Mouse (Mus musculus) heart, postnatal 0 days (tissue): ENCODE measurements at regions not wholly inside any gene's neighbourhood (a gene's known extent, or its start where the extent isn't known, plus 50 kb on each side); places are given as distances from the start of the nearest gene placed in this dataset.

Source experiments
- ATAC-seq: fragments of 200-750 bp; cut with Nextera tagmentation; 2 replicates; pipeline ENCODE4 v1.8.0; 2017; ENCODE audit warnings: low read depth, moderate number of reproducible peaks, moderate library complexity; ENCODE audit not compliant: insufficient read depth
- DNase-seq: peaks from one replicate; pipeline ENCODE4 v3.0.0-alpha.2; 2016; ENCODE audit warnings: low spot score
- H3K27ac ChIP-seq: fragments of 300-500 bp; sonication (generic); 2 replicates; pipeline ENCODE4 v1.5.1; 2014; ENCODE audit warnings: low read depth, mild to moderate bottlenecking
- H3K27me3 ChIP-seq: fragments of 300-500 bp; sonication (generic); 2 replicates; pipeline ENCODE4 v1.6.1; 2014; ENCODE audit warnings: low read length, mixed read lengths; ENCODE audit not compliant: control insufficient read depth, insufficient read depth
- H3K36me3 ChIP-seq: fragments of 300-500 bp; sonication (generic); replicated peaks from 2 replicates; pipeline ENCODE4 v1.6.1; 2014; ENCODE audit warnings: low read length, mixed read lengths; ENCODE audit not compliant: control insufficient read depth, insufficient read depth
- H3K4me1 ChIP-seq: fragments of 300-500 bp; sonication (generic); 2 replicates; pipeline ENCODE4 v1.6.1; 2014; ENCODE audit warnings: antibody characterized with exemption; ENCODE audit not compliant: control insufficient read depth, insufficient read depth
- H3K4me2 ChIP-seq: fragments of 300-500 bp; sonication (generic); 2 replicates; pipeline ENCODE4 v1.6.1; 2014; ENCODE audit warnings: low read depth, mild to moderate bottlenecking, low read length, moderate library complexity
- H3K4me3 ChIP-seq: fragments of 300-500 bp; sonication (generic); 2 replicates; pipeline ENCODE4 v1.5.1; 2014; ENCODE audit warnings: low read depth, low read length
- H3K9ac ChIP-seq: fragments of 300-500 bp; sonication (generic); replicated peaks from 2 replicates; pipeline ENCODE4 v1.6.1; 2014; ENCODE audit warnings: low read depth, low read length, mixed read lengths
- H3K9me3 ChIP-seq: fragments of 300-500 bp; sonication (generic); replicated peaks from 2 replicates; pipeline ENCODE4 v1.6.1; 2016; ENCODE audit warnings: low read length; ENCODE audit not compliant: control insufficient read depth
- CTCF ChIP-seq: IDR thresholded peaks from 2 replicates; pipeline ENCODE4 v1.5.1; 2016; ENCODE audit warnings: antibody characterized with exemption, control low read depth, low read depth
- EP300 ChIP-seq: IDR thresholded peaks from 2 replicates; pipeline ENCODE4 v1.6.1; 2016; ENCODE audit warnings: antibody characterized with exemption, low read depth
- WGBS: fragments of 180-500 bp; shearing (Covaris S2); extraction: QIAGEN DNeasy Blood & Tissue Kit; methylation state at CpG from one replicate; pipeline ENCODE4 v1.1.7; 2014; 5-methylcytosine and 5-hydroxymethylcytosine counted together

DNA sequence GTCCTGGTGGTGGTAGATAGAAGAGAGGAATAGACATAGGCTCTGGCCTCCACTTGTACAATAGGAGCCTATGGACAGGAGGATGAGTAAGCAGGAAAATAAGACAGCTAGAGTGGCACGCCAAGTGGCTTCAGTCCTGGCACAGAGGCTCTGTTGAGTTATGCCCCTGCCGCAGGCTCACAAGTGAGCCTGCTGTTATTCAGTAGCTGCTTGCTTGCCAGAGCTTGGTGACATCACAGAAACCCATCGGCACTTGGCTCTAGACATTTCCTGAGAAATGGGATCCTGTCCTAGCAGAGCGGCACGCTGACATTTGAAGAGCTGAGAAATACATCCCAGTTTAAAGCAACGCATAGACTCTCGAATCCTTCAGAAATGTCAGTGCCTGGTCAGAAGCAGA lies 283.5 kb downstream of the Bcor start:
- no peaks in the 10 kb centered on the region for H3K4me1 ChIP-seq
- ATAC-seq, result no peak
- TF ChIP-seq EP300, result no peak
- no peak for TF ChIP-seq CTCF
- no peak overlapping the region for H3K4me3 ChIP-seq
- H3K36me3 ChIP-seq, result no peaks in the 10 kb centered on the region
- H3K27me3 ChIP-seq, result no peaks in the 10 kb centered on the region
- H3K4me2 ChIP-seq, result no peak overlapping the region
- H3K9me3 ChIP-seq, result no peaks in the 10 kb centered on the region
- WGBS, result 64% methylated on average over 7 of the region's 7 CpGs
- no peak for DNase-seq
- H3K27ac ChIP-seq, result no peak overlapping the region
- H3K9ac ChIP-seq, result no peak overlapping the region

DNA sequence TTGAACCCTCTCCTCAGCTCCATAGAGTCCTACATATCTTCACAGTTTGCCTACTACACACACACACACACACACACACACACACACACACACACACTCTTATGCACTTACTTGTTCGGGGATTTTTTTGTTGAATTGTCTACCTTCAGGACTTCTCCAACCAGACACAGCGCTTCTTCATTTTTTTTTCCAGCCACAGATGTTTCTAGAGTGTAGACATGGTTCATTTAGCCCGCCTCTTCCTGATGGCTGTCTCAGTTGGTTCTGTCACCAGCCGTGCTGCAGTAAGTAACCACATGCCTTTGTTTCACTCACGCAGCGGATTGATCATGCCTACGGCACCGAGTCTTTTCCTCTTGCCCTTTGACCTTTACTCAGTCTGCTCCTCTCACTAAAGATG lies 282.1 kb downstream of the Bcor start:
- H3K4me1 ChIP-seq, result no peaks in the 10 kb centered on the region
- no peaks in the 10 kb centered on the region for H3K27me3 ChIP-seq
- 77% methylated on average over 8 of the region's 8 CpGs for WGBS
- no peak overlapping the region for H3K4me2 ChIP-seq
- H3K27ac ChIP-seq, result no peak overlapping the region
- ATAC-seq (no peak), DNase-seq (no peak)
- TF ChIP-seq CTCF, result no peak
- TF ChIP-seq EP300, result no peak
- no peaks in the 10 kb centered on the region for H3K36me3 ChIP-seq
- H3K9me3 ChIP-seq, result no peaks in the 10 kb centered on the region
- no peak overlapping the region for H3K9ac ChIP-seq
- H3K4me3 ChIP-seq, result no peak overlapping the region

DNA sequence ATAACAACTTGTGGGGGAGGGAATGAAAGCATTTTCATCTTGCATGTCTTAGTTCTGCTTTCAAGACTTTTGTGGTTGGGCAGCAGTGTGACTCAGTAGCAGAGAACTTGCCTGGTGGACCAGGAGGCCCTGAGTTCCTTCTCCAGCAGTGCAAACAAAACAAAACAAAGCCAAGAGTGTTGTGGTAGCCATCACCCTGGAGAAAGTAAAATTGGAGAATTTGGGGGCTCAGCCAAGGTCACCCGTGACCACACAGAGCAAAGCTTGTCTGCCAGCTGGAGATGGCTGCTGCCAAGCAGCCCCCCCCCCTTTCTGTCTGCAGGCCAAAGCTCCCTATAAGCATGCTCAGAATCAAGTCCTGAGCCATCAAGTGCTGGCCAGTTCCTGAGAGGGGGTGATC lies 279.2 kb downstream of the Bcor start:
- H3K9ac ChIP-seq, result no peak overlapping the region
- WGBS, result 71% methylated on average over 1 of the region's 1 CpGs
- DNase-seq (no peak), ATAC-seq (no peak)
- no peaks in the 10 kb centered on the region for H3K4me1 ChIP-seq
- no peak overlapping the region for H3K4me2 ChIP-seq
- H3K27me3 ChIP-seq, result no peaks in the 10 kb centered on the region
- H3K36me3 ChIP-seq, result no peaks in the 10 kb centered on the region
- no peak overlapping the region for H3K4me3 ChIP-seq
- no peaks in the 10 kb centered on the region for H3K9me3 ChIP-seq
- TF ChIP-seq CTCF, result no peak
- TF ChIP-seq EP300, result no peak
- no peak overlapping the region for H3K27ac ChIP-seq

- 78% methylated on average over 10 of the region's 10 CpGs for WGBS
- H3K4me2 ChIP-seq, result no peak overlapping the region
- H3K36me3 ChIP-seq, result no peaks in the 10 kb centered on the region
- no peak overlapping the region for H3K27ac ChIP-seq
- no peaks in the 10 kb centered on the region for H3K9me3 ChIP-seq
- H3K9ac ChIP-seq, result no peak overlapping the region
- H3K4me1 ChIP-seq, result no peaks in the 10 kb centered on the region
- no peak overlapping the region for H3K4me3 ChIP-seq
- ATAC-seq, result no peak
- DNase-seq, result no peak
- no peaks in the 10 kb centered on the region for H3K27me3 ChIP-seq
- no peak for TF ChIP-seq CTCF
- TF ChIP-seq EP300, result no peak
These were observed 276.1 kb downstream of the Bcor start for GRCm38 (mm10) chrX:11883738-11884716.

DNA sequence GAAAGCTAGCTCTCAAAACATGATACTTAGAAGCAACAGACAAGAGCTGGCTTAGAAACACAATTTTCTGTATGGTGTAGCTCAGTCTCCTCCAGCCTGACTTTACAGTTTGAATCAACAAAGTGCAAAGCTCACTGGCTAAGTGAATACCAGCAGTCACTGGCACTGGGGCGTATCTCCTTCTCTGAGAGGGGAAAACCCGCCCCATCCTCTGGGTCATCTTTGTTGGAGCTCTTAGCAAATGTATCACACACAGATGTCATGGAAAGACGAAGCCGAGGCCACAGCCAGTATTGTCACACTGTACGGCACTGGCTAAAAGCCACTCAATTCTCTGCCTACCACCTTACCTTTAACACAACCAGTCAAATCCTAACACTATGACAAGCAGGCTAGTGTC lies 267.8 kb downstream of the Bcor start:
- H3K4me1 ChIP-seq, result no peaks in the 10 kb centered on the region
- no peak overlapping the region for H3K27ac ChIP-seq
- no peaks in the 10 kb centered on the region for H3K27me3 ChIP-seq
- no peak for TF ChIP-seq CTCF
- no peak for TF ChIP-seq EP300
- ATAC-seq (no peak), DNase-seq (no peak)
- no peak overlapping the region for H3K4me2 ChIP-seq
- no peaks in the 10 kb centered on the region for H3K9me3 ChIP-seq
- no peak overlapping the region for H3K9ac ChIP-seq
- WGBS, result 78% methylated on average over 5 of the region's 5 CpGs
- H3K36me3 ChIP-seq, result no peaks in the 10 kb centered on the region
- no peak overlapping the region for H3K4me3 ChIP-seq

GRCm38 (mm10) chrX:11893606-11894279 lies 266.4 kb downstream of the Bcor start:
- H3K27ac ChIP-seq, result no peak overlapping the region

More at GRCm38 (mm10) chrX:11893606-11894279, 266.4 kb downstream of the Bcor start:
- no peaks in the 10 kb centered on the region for H3K36me3 ChIP-seq
- H3K9me3 ChIP-seq, result no peaks in the 10 kb centered on the region
- no peak for DNase-seq
- 33% methylated on average over 10 of the region's 10 CpGs for WGBS
- no peaks in the 10 kb centered on the region for H3K4me1 ChIP-seq
- H3K4me3 ChIP-seq, result no peak overlapping the region
- no peak overlapping the region for H3K4me2 ChIP-seq
- ATAC-seq, result no peak
- no peak overlapping the region for H3K9ac ChIP-seq
- no peak for TF ChIP-seq EP300
- no peak for TF ChIP-seq CTCF
- no peaks in the 10 kb centered on the region for H3K27me3 ChIP-seq
